Mouse (Mus musculus) forebrain, embryonic 11.5 days (tissue): Measurements from ENCODE around the gene Fam3b. TPM values are rescaled to one million over a fixed set of nuclear protein-coding genes. Genes with fewer than 3 reads are reported as not detected.

Experiments used
- ATAC-seq: fragments of 200-750 bp; cut with Nextera tagmentation; replicated peaks from 2 replicates; pipeline ENCODE4 v1.8.0; 2017; ENCODE audit warnings: moderate TSS enrichment; ENCODE audit not compliant: low FRiP score
- DNase-seq: peaks from one replicate; pipeline ENCODE4 v3.0.0-alpha.2; 2017; ENCODE audit warnings: low spot score
- H3K27ac ChIP-seq: fragments of 300-500 bp; sonication (generic); 2 replicates; pipeline ENCODE4 v1.5.1; 2014; ENCODE audit warnings: low read depth, low read length
- H3K27me3 ChIP-seq: fragments of 300-500 bp; sonication (generic); 2 replicates; pipeline ENCODE4 v1.6.1; 2014; ENCODE audit warnings: mild to moderate bottlenecking, low read length, mixed read lengths; ENCODE audit not compliant: control insufficient read depth, insufficient read depth
- H3K36me3 ChIP-seq: fragments of 300-500 bp; sonication (generic); 2 replicates; pipeline ENCODE4 v1.6.1; 2014; ENCODE audit warnings: mild to moderate bottlenecking, low read length, moderate library complexity, mixed read lengths; ENCODE audit not compliant: control insufficient read depth, insufficient read depth
- H3K4me1 ChIP-seq: fragments of 300-500 bp; sonication (generic); replicated peaks from 2 replicates; pipeline ENCODE4 v1.6.1; 2014; ENCODE audit warnings: low read length, mixed read lengths; ENCODE audit not compliant: control insufficient read depth, insufficient read depth
- H3K4me2 ChIP-seq: fragments of 300-500 bp; sonication (generic); 2 replicates; pipeline ENCODE4 v1.6.1; 2014; ENCODE audit warnings: low read depth, mild to moderate bottlenecking, low read length, moderate library complexity, mixed read lengths; ENCODE audit not compliant: severe bottlenecking
- H3K4me3 ChIP-seq: fragments of 300-500 bp; sonication (generic); 2 replicates; pipeline ENCODE4 v1.5.1; 2014; ENCODE audit warnings: low read depth, low read length
- H3K9ac ChIP-seq: fragments of 300-500 bp; sonication (generic); 2 replicates; pipeline ENCODE4 v1.6.1; 2014; ENCODE audit warnings: low read length
- H3K9me3 ChIP-seq: fragments of 300-500 bp; sonication (generic); 2 replicates; pipeline ENCODE4 v1.6.1; 2016; ENCODE audit warnings: low read length, mixed read lengths; ENCODE audit not compliant: control insufficient read depth
- WGBS: fragments of 180-500 bp; shearing (Covaris S2); extraction: QIAGEN DNeasy Blood & Tissue Kit; methylation state at CpG from one replicate; pipeline ENCODE4 v1.1.7; 2014; 5-methylcytosine and 5-hydroxymethylcytosine counted together
- polyA plus RNA-seq: library from polyadenylated mRNA; unstranded; fragments of >200 nt; fragmentation: Nextera tagmentation; extraction: Ambion mirVana; gene quantifications from 2 replicates; pipeline ENCODE4 v1.2.1, GENCODE M21; 2014

Fam3b gene
- polyA plus RNA-seq: not detected in 2 replicates

DNA sequence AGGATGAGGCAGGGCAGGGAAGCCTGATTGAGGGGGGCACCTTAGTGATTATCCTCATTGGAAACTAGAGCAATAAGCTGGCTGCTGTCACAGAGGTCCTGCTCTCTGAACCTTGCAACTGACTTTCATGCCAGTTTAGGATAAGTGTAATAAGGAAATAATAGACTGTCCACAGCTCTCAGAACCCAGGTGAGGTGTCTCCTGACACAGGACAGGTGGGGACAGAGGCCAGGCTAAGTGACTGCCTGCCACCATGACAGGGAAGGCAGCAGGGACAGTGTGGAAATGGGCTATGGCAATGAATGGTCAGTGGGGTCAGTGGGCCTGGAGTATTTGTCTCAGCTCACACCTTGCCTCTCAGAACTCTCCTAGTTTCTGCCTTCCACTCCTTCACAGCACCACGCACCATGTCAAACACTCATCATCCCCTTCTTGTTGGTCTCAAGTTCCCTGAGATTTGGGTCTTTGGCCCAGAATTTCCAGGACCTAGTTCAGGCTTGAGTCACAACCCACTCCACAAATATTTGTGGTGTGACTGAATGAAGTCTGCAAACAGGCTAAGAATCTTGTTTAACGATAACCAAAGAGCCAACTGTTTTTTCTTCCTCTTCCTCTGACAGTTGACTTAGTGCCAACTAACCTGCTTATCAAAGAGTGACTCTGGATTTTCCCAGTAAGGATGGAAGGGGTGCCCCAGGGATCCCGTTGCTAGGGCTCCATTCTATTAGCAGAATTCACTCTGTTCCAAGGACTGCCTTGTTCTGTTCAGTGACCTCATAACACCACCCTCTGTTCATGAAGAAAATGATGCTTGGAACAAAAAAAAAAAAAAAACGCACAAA, at the start of gene Fam3b:
Gene Fam3b (minus strand): TSS at position 718 of the 842 bp plus-strand sequence.
- ATAC-seq (no peak), DNase-seq (no peak)
- Histone ChIP-seq H3K9me3 (no peaks in the 10 kb centered on the region), H3K27me3 (no peaks in the 10 kb centered on the region), H3K27ac (no peak within 1 kb of the TSS), H3K4me3 (no peak within 1 kb of the TSS), H3K36me3 (no peaks in the 10 kb centered on the region), H3K4me1 (no peaks in the 10 kb centered on the region), H3K4me2 (no peak within 1 kb of the TSS), H3K9ac (no peak within 1 kb of the TSS)
- whole genome bisulfite sequencing: 81% methylated on average over 4 of the region's 4 CpGs

DNA sequence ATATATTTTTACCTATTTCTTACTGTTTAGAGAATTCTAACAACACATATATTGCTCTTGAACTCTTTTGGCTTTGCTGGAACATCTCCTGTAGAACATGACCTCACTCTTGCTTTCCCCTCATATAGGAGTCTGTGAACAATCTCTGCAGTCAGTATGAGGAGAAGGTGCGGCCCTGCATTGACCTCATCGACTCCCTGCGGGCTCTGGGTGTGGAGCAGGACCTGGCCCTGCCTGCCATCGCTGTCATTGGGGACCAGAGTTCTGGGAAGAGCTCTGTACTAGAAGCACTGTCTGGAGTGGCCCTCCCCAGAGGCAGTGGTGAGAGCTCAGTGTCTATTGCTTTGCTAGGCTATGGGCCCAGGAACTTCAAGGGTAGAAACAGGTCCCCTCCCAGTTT, 29.7 kb upstream of the Fam3b start:
- Histone ChIP-seq H3K9ac (no peak overlapping the region), H3K9me3 (no peaks in the 10 kb centered on the region), H3K4me2 (no peak overlapping the region), H3K27me3 (no peaks in the 10 kb centered on the region), H3K27ac (no peak overlapping the region), H3K36me3 (no peaks in the 10 kb centered on the region), H3K4me3 (no peak overlapping the region), H3K4me1 (no peaks in the 10 kb centered on the region)
- no peak for DNase-seq
- WGBS: 87% methylated on average over 4 of the region's 4 CpGs
- ATAC-seq: no peak

DNA sequence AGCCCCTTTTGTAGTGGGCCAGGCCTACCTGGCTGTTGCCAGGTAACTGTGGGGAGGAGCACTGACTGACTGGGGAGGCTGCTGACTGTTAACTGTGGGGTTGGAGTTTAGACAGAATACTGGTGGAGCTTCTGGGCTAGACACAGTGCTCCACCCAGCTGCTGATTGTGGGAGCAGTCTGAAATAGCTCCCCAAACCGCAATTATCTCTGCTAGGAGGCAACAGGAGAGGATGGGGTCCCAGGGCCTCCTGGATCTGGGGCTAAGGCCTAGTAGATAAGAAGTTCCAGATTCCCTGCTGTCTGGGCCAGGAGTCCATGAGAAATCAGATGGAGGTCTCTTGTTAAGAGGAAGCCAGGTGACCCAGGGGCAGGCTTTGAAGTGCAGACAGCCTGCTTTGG, 22.2 kb upstream of the Fam3b start:
- H3K9ac ChIP-seq: no peak overlapping the region
- DNase-seq (no peak), ATAC-seq (no peak)
- H3K4me1 ChIP-seq: peaks cover 13% of the 10 kb centered on the region; the same call in 1 of the 2 replicates
- H3K27ac ChIP-seq: no peak overlapping the region
- no peaks in the 10 kb centered on the region for H3K9me3 ChIP-seq
- H3K4me2 ChIP-seq: no peak overlapping the region
- H3K36me3 ChIP-seq: no peaks in the 10 kb centered on the region
- no peaks in the 10 kb centered on the region for H3K27me3 ChIP-seq
- 65% methylated on average over 1 of the region's 1 CpGs for WGBS
- no peak overlapping the region for H3K4me3 ChIP-seq

- peak; percentile 62 for DNase-seq
- Histone ChIP-seq H3K9ac (no peak overlapping the region; the same call in 1 of the 2 replicates), H3K36me3 (no peaks in the 10 kb centered on the region), H3K9me3 (no peaks in the 10 kb centered on the region), H3K4me1 (peaks cover 13% of the 10 kb centered on the region; the same call in 1 of the 2 replicates), H3K4me3 (no peak overlapping the region), H3K27ac (peak overlapping the region; percentile 41; the same call in 1 of the 2 replicates), H3K27me3 (no peaks in the 10 kb centered on the region), H3K4me2 (peak overlapping the region; percentile 29; the same call in 1 of the 2 replicates)
- ATAC-seq: peak; percentile 88
- 1% methylated on average over 3 of the region's 3 CpGs for WGBS
These were observed 21.3 kb upstream of the Fam3b start for GRCm38 (mm10) chr16:97535808-97536413.

GRCm38 (mm10) chr16:97534876-97535461, 20.4 kb upstream of the Fam3b start:
- Histone ChIP-seq H3K9ac (no peak overlapping the region; the same call in 1 of the 2 replicates), H3K4me3 (no peak overlapping the region), H3K4me2 (no peak overlapping the region), H3K4me1 (peaks cover 13% of the 10 kb centered on the region; the same call in 1 of the 2 replicates), H3K9me3 (no peaks in the 10 kb centered on the region), H3K36me3 (no peaks in the 10 kb centered on the region), H3K27ac (peak overlapping the region; percentile 41; the same call in 1 of the 2 replicates), H3K27me3 (no peaks in the 10 kb centered on the region)
- 42% methylated on average over 5 of the region's 5 CpGs for WGBS
- no peak for DNase-seq
- ATAC-seq: no peak

DNA sequence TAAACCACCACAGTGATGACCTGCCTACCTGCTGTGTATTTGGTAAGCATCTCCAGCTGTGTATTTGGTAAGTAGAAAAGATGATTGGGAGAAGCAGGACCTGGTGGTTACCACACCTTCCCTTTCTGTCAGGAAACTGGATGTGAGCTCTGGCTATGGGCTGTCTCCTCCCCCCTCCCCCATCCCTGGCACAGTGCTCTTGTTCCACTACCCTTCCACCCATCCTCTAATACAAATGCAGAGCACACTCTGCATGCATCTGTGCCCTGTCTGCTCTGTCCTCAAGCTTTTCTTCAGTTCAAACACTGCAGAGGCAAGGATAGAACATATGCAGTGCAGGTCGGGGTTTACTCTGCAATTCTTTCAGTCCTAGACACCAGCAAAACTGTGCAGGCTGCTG, 19.8 kb upstream of the Fam3b start:
- no peaks in the 10 kb centered on the region for H3K9me3 ChIP-seq
- no peak for ATAC-seq
- no peak overlapping the region for H3K4me3 ChIP-seq
- no peak for DNase-seq
- no peaks in the 10 kb centered on the region for H3K36me3 ChIP-seq
- no peak overlapping the region for H3K4me2 ChIP-seq
- H3K9ac ChIP-seq: no peak overlapping the region
- no peak overlapping the region for H3K27ac ChIP-seq
- no peaks in the 10 kb centered on the region for H3K27me3 ChIP-seq
- 36% methylated on average over 1 of the region's 1 CpGs for WGBS
- peaks cover 13% of the 10 kb centered on the region; the same call in 1 of the 2 replicates for H3K4me1 ChIP-seq

GRCm38 (mm10) chr16:97533751-97534150, 19.1 kb upstream of the Fam3b start:
- Histone ChIP-seq H3K27me3 (no peaks in the 10 kb centered on the region), H3K4me3 (no peak overlapping the region), H3K36me3 (no peaks in the 10 kb centered on the region), H3K9me3 (no peaks in the 10 kb centered on the region), H3K27ac (no peak overlapping the region), H3K4me2 (no peak overlapping the region), H3K9ac (no peak overlapping the region), H3K4me1 (peaks cover 13% of the 10 kb centered on the region; the same call in 1 of the 2 replicates)
- 92% methylated on average over 5 of the region's 5 CpGs for WGBS
- no peak for ATAC-seq
- no peak for DNase-seq

GRCm38 (mm10) chr16:97533126-97533525, 18.5 kb upstream of the Fam3b start:
- 87% methylated on average over 1 of the region's 1 CpGs for WGBS
- Histone ChIP-seq H3K4me1 (peaks cover 13% of the 10 kb centered on the region; the same call in 1 of the 2 replicates), H3K9ac (no peak overlapping the region), H3K27me3 (no peaks in the 10 kb centered on the region), H3K36me3 (no peaks in the 10 kb centered on the region), H3K27ac (no peak overlapping the region), H3K4me3 (no peak overlapping the region), H3K4me2 (no peak overlapping the region), H3K9me3 (no peaks in the 10 kb centered on the region)
- DNase-seq: no peak
- no peak for ATAC-seq
